Mouse (Mus musculus) MEL (cell line): Measurements from ENCODE around the gene Erbb2.

Experiments used
- CTCF ChIP-seq, 3 experiments: IDR thresholded peaks in 2 of 3; conservative IDR thresholded peaks in 1 of 3; 2 replicates each; pipeline ENCODE4 v1.5.1; 2011 to 2012; ENCODE audit warnings: low read length in 3 of 3, low read depth in 2 of 3, mild to moderate bottlenecking in 2 of 3, improper control_type of control experiment in 1 of 3, inconsistent platforms in 1 of 3, mixed read lengths in 1 of 3, moderate library complexity in 1 of 3; ENCODE audit not compliant: control insufficient read depth in 1 of 3, insufficient read depth in 1 of 3, poor library complexity in 1 of 3, severe bottlenecking in 1 of 3
- GABPA ChIP-seq: IDR thresholded peaks from 2 replicates; pipeline ENCODE4 v1.6.1; 2012; ENCODE audit warnings: low read depth, mild to moderate bottlenecking, inconsistent platforms, low read length, improper control_type of control experiment, moderate library complexity
- GATA1 ChIP-seq: IDR thresholded peaks from 2 replicates; pipeline ENCODE4 v1.6.1; 2011; ENCODE audit warnings: low read depth, low read length, improper control_type of control experiment
- KAT2A ChIP-seq: conservative IDR thresholded peaks from 2 replicates; pipeline ENCODE4 v1.6.1; 2012; ENCODE audit warnings: low read depth, low read length, improper control_type of control experiment, inconsistent platforms
- MAFK ChIP-seq: IDR thresholded peaks from 2 replicates; pipeline ENCODE4 v1.6.1; 2011; ENCODE audit warnings: low read depth, mild to moderate bottlenecking, low read length, improper control_type of control experiment, borderline replicate concordance
- MYC ChIP-seq: IDR thresholded peaks from 2 replicates; pipeline ENCODE4 v1.6.1; 2011; ENCODE audit warnings: low read depth, mild to moderate bottlenecking, low read length, improper control_type of control experiment, moderate library complexity
- NRF1 ChIP-seq: IDR thresholded peaks from 2 replicates; pipeline ENCODE4 v1.6.1; 2014; ENCODE audit warnings: low read depth, mild to moderate bottlenecking, inconsistent platforms, low read length, improper control_type of control experiment, moderate library complexity; ENCODE audit not compliant: poor library complexity, insufficient read depth, severe bottlenecking
- POLR2A ChIP-seq, 2 experiments: IDR thresholded peaks; 2 replicates each; pipeline ENCODE4 v1.6.1; 2011 to 2012; ENCODE audit warnings: low read length in 2 of 2, mild to moderate bottlenecking in 2 of 2, control low read depth in 1 of 2, improper control_type of control experiment in 1 of 2, low read depth in 1 of 2, moderate library complexity in 1 of 2; ENCODE audit not compliant: control insufficient read depth in 1 of 2, insufficient read depth in 1 of 2, poor library complexity in 1 of 2
- RCOR1 ChIP-seq: IDR thresholded peaks from 2 replicates; pipeline ENCODE4 v1.6.1; 2012; ENCODE audit warnings: low read depth, mild to moderate bottlenecking, inconsistent platforms, low read length, improper control_type of control experiment
- TAL1 ChIP-seq: IDR thresholded peaks from 2 replicates; pipeline ENCODE4 v1.6.1; 2012; ENCODE audit warnings: mild to moderate bottlenecking, inconsistent platforms, low read length, moderate library complexity, mixed read lengths
- TCF12 ChIP-seq: IDR thresholded peaks from 2 replicates; pipeline ENCODE4 v1.6.1; 2014; ENCODE audit warnings: low read depth, mild to moderate bottlenecking, inconsistent platforms, low read length, improper control_type of control experiment, moderate library complexity
- ZC3H11A ChIP-seq: IDR thresholded peaks from 2 replicates; pipeline ENCODE4 v1.6.1; 2012; ENCODE audit warnings: low read depth, mild to moderate bottlenecking, inconsistent platforms, low read length, improper control_type of control experiment

DNA sequence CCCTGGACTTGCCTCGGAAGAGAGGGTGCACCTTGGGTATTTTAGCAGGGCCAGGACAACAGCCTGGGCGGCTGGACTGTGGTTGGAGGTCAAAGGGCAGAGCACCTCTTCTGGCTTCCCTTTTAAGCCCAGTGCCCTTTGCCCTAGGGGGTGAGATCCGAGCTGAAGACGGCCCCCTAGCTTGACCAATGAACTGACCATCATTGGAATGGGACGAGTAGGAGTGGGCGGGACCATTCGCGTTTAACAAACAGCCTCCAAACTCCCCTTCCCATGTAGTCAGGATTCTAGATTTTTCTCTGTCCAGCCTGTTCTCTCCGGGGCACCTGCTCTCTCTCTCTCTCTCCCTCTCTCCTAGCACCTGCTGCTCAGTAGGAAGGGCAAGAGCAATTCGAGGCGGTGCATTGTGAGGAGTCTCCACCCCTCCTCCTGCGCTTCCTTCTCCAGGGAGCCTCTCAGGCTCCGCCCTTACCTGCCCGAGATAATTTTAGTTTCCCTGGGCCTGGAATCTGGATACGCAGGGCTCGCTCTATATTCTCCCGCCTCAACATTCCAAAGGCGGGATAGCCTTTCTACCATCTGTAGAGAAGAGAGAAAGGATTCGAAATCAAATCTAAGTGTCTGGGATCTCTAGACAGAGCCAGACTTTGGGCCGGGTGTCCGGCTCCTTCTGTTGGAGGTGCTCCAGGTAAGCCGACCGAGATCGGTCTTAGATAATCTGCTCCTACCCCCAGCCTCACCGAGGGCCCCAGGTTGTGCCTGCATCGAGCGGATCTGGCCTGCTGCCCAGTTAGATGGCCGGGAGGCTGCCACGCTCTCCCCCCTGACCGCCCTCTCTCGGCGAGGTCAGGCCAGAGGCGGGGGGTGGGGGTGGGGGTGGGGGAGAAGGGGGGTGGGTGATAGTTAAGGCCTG lies 34.5 kb downstream of the Erbb2 start:
- TF ChIP-seq KAT2A (no peak), MYC (no peak), CTCF (IDR thresholded peaks at IDR 0.05 in 2 of 3, conservative IDR thresholded peaks at IDR 0.05 in 1 of 3; ENCODE audit: control insufficient read depth in 1 of 3, insufficient read depth in 1 of 3, low read depth in 2 of 3, low read length in 3 of 3, poor library complexity in 1 of 3, severe bottlenecking in 1 of 3) (no peak), NRF1 (no peak), GATA1 (no peak), ZC3H11A (no peak), POLR2A (IDR thresholded peaks at IDR 0.05; ENCODE audit: control insufficient read depth in 1 of 2, insufficient read depth in 1 of 2, low read depth in 1 of 2, low read length in 2 of 2, poor library complexity in 1 of 2) (no peak), TCF12 (no peak), MAFK (no peak), RCOR1 (no peak), GABPA (no peak), TAL1 (no peak)
